Mouse (Mus musculus): ENCODE measurements at regions not wholly inside any gene's neighbourhood (a gene's known extent, or its start where the extent isn't known, plus 50 kb on each side); places are given as distances from the start of the nearest gene placed in this dataset.

DNA sequence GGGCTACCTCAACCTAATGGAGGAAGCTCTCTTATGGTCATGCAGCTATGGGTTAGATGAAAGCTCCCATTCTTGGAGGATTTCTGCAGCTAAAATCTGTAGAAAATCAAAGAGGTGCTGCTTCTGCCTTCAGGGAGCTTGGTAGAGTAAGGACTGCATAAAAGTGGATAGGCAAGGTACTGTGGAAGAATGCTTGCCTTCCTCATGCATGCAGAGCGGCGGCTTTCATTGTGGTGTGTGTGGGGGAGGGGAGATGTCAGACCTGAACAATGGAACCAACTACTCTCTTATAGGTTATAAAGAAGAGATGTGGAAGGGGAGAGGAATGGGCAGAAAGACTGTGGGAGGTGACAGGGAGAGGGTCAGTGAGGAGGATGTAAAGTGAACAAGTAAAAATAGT lies 392.8 kb upstream of the Atp11b start:
- TF ChIP-seq POLR2A (IDR thresholded peaks at IDR 0.05; ENCODE audit: control insufficient read depth, extremely low read depth, insufficient read depth, low read length, poor library complexity) (no peak), CTCF (IDR thresholded peaks at IDR 0.05; ENCODE audit: borderline replicate concordance, control insufficient read depth, extremely low read depth, insufficient read depth, low read length, poor library complexity) (no peak)
- Histone ChIP-seq H3K4me1 (replicated peaks; ENCODE audit: control insufficient read depth, insufficient read depth, low read length) (no peaks in the 10 kb centered on the region), H3K27ac (ENCODE audit: control insufficient read depth, insufficient read depth, low read length) (no peak overlapping the region), H3K4me3 (ENCODE audit: control insufficient read depth, insufficient read depth, low read length) (no peak overlapping the region), H3K36me3 (ENCODE audit: control insufficient read depth, insufficient read depth, low read length) (no peaks in the 10 kb centered on the region), H3K27me3 (ENCODE audit: control insufficient read depth, insufficient read depth, low read length) (no peaks in the 10 kb centered on the region)
- no peak for DNase-seq
- WGBS, result 99% methylated on average over 2 of the region's 2 CpGs

DNA sequence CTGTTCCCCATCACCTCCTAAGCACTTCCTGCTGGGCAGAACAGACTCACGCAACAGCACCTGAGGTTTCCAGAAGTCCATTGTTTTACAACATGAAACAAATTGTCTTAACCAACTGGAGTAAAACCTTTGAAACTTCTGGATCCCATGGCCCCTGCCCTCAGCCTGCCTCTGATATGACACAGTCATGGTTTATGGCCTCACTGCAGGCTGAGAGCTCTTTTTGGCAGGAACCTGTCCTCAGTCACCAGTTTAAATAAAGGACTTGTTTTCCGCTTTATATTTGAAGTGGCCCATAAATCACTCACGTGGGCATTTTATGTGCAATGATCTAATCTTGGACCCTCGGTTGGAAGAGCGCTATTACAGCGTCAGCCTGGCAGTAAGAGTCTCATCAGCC lies 388.5 kb upstream of the Atp11b start:
- WGBS, result 73% methylated on average over 6 of the region's 6 CpGs
- H3K27ac ChIP-seq (ENCODE audit: control insufficient read depth, insufficient read depth, low read length), result no peak overlapping the region
- no peak for DNase-seq
- H3K4me1 ChIP-seq (replicated peaks; ENCODE audit: control insufficient read depth, insufficient read depth, low read length), result no peaks in the 10 kb centered on the region
- H3K27me3 ChIP-seq (ENCODE audit: control insufficient read depth, insufficient read depth, low read length), result no peaks in the 10 kb centered on the region
- TF ChIP-seq POLR2A (IDR thresholded peaks at IDR 0.05; ENCODE audit: control insufficient read depth, extremely low read depth, insufficient read depth, low read length, poor library complexity), result no peak
- TF ChIP-seq CTCF (IDR thresholded peaks at IDR 0.05; ENCODE audit: borderline replicate concordance, control insufficient read depth, extremely low read depth, insufficient read depth, low read length, poor library complexity), result no peak
- no peak overlapping the region for H3K4me3 ChIP-seq (ENCODE audit: control insufficient read depth, insufficient read depth, low read length)
- no peaks in the 10 kb centered on the region for H3K36me3 ChIP-seq (ENCODE audit: control insufficient read depth, insufficient read depth, low read length)

DNA sequence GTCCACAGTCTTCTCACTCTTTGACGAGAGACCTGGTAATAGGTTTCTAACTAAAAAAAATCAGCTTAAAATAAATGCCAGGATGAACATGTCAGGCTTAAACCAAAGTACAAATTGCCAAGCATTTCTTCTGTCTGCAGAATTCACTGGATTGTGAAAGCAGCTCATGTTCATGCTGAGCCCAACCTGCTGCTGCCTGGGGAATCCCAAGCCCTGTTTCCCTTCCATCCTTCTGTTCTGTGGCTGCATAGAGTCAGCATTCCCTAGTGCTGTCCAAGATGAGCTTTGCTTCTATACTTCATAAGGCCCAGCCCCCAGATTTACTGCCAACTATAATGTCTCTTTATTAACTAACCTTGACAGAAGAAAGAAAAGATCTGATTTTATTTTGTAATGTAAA lies 381.6 kb upstream of the Atp11b start:
- no peak overlapping the region for H3K4me3 ChIP-seq (ENCODE audit: control insufficient read depth, insufficient read depth, low read length)
- no peaks in the 10 kb centered on the region for H3K27me3 ChIP-seq (ENCODE audit: control insufficient read depth, insufficient read depth, low read length)
- WGBS, result 93% methylated on average over 1 of the region's 1 CpGs
- no peak for DNase-seq
- TF ChIP-seq POLR2A (IDR thresholded peaks at IDR 0.05; ENCODE audit: control insufficient read depth, extremely low read depth, insufficient read depth, low read length, poor library complexity) (no peak), CTCF (IDR thresholded peaks at IDR 0.05; ENCODE audit: borderline replicate concordance, control insufficient read depth, extremely low read depth, insufficient read depth, low read length, poor library complexity) (no peak)
- no peak overlapping the region for H3K27ac ChIP-seq (ENCODE audit: control insufficient read depth, insufficient read depth, low read length)
- H3K36me3 ChIP-seq (ENCODE audit: control insufficient read depth, insufficient read depth, low read length), result no peaks in the 10 kb centered on the region
- H3K4me1 ChIP-seq (replicated peaks; ENCODE audit: control insufficient read depth, insufficient read depth, low read length), result no peaks in the 10 kb centered on the region

DNA sequence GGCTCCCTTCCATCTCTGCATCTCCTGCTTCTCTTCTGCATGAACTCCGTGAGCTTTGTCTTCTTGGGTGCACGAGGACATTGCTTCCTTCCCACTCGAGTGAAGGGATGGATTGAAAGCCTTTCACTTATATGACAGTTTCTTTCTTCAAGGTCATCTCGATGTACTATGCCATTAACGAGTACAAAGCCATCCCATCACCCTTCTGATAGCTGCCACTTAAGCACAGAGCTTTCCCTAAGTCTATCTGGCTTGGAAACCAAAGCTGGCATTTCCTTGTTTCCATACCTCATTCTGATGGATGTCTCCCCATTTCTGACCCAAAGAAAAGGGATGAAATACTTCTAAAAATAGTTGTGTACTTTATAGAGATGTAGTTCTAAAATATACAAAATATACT lies 366.5 kb upstream of the Atp11b start:
- no peak for DNase-seq
- no peaks in the 10 kb centered on the region for H3K36me3 ChIP-seq (ENCODE audit: control insufficient read depth, insufficient read depth, low read length)
- no peaks in the 10 kb centered on the region for H3K4me1 ChIP-seq (replicated peaks; ENCODE audit: control insufficient read depth, insufficient read depth, low read length)
- H3K27ac ChIP-seq (ENCODE audit: control insufficient read depth, insufficient read depth, low read length), result no peak overlapping the region
- no peaks in the 10 kb centered on the region for H3K27me3 ChIP-seq (ENCODE audit: control insufficient read depth, insufficient read depth, low read length)
- H3K4me3 ChIP-seq (ENCODE audit: control insufficient read depth, insufficient read depth, low read length), result no peak overlapping the region
- 80% methylated on average over 5 of the region's 5 CpGs for WGBS
- TF ChIP-seq CTCF (IDR thresholded peaks at IDR 0.05; ENCODE audit: borderline replicate concordance, control insufficient read depth, extremely low read depth, insufficient read depth, low read length, poor library complexity), result no peak
- TF ChIP-seq POLR2A (IDR thresholded peaks at IDR 0.05; ENCODE audit: control insufficient read depth, extremely low read depth, insufficient read depth, low read length, poor library complexity), result no peak

DNA sequence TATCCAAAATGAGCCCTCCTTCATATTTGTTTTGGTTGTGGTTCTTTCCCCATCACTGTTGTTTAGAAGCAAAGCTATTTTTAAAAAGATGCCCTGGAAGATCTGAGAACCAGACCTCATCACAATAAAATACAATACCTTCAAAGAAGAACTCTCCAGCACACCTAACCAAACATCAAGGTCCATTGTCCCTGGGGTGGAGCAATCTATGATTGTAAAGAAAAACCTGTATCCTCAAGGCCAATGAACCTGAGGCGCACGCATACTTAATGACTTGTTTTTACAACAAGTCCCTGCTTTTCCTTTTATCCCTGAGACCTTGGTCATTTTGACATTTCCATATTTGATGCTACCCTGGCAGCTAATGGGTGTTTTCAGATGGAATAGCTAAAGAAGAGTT lies 361.2 kb upstream of the Atp11b start:
- DNase-seq, result no peak
- TF ChIP-seq CTCF (IDR thresholded peaks at IDR 0.05; ENCODE audit: borderline replicate concordance, control insufficient read depth, extremely low read depth, insufficient read depth, low read length, poor library complexity) (no peak), POLR2A (IDR thresholded peaks at IDR 0.05; ENCODE audit: control insufficient read depth, extremely low read depth, insufficient read depth, low read length, poor library complexity) (no peak)
- H3K27me3 ChIP-seq (ENCODE audit: control insufficient read depth, insufficient read depth, low read length), result no peaks in the 10 kb centered on the region
- H3K27ac ChIP-seq (ENCODE audit: control insufficient read depth, insufficient read depth, low read length), result no peak overlapping the region
- no peak overlapping the region for H3K4me3 ChIP-seq (ENCODE audit: control insufficient read depth, insufficient read depth, low read length)
- 97% methylated on average over 2 of the region's 2 CpGs for WGBS
- H3K36me3 ChIP-seq (ENCODE audit: control insufficient read depth, insufficient read depth, low read length), result no peaks in the 10 kb centered on the region
- H3K4me1 ChIP-seq (replicated peaks; ENCODE audit: control insufficient read depth, insufficient read depth, low read length), result no peaks in the 10 kb centered on the region

DNA sequence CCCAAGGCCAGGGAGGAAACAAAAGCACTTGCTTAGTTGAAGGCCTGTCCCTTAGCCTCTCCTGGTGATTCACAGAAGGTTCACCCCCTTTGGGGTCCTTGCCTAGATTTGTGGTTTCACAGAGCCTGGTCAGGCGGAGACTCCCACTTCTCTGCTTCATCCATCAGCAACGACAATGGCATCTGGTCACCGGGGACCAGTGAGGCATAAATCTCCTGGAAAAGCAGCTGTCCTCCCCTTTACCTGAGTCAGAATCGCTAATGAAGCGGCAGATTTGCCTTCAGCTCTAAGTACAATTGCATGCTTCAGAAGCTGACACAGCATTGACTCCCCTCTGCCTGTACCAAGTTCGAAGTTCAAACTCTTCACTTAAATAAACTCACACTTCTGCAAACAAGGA lies 353.7 kb upstream of the Atp11b start:
- H3K36me3 ChIP-seq (ENCODE audit: control insufficient read depth, insufficient read depth, low read length), result no peaks in the 10 kb centered on the region
- TF ChIP-seq CTCF (IDR thresholded peaks at IDR 0.05; ENCODE audit: borderline replicate concordance, control insufficient read depth, extremely low read depth, insufficient read depth, low read length, poor library complexity) (no peak), POLR2A (IDR thresholded peaks at IDR 0.05; ENCODE audit: control insufficient read depth, extremely low read depth, insufficient read depth, low read length, poor library complexity) (no peak)
- 69% methylated on average over 6 of the region's 6 CpGs for WGBS
- no peak for DNase-seq
- no peaks in the 10 kb centered on the region for H3K27me3 ChIP-seq (ENCODE audit: control insufficient read depth, insufficient read depth, low read length)
- no peak overlapping the region for H3K27ac ChIP-seq (ENCODE audit: control insufficient read depth, insufficient read depth, low read length)
- H3K4me1 ChIP-seq (replicated peaks; ENCODE audit: control insufficient read depth, insufficient read depth, low read length), result no peaks in the 10 kb centered on the region
- no peak overlapping the region for H3K4me3 ChIP-seq (ENCODE audit: control insufficient read depth, insufficient read depth, low read length)

DNA sequence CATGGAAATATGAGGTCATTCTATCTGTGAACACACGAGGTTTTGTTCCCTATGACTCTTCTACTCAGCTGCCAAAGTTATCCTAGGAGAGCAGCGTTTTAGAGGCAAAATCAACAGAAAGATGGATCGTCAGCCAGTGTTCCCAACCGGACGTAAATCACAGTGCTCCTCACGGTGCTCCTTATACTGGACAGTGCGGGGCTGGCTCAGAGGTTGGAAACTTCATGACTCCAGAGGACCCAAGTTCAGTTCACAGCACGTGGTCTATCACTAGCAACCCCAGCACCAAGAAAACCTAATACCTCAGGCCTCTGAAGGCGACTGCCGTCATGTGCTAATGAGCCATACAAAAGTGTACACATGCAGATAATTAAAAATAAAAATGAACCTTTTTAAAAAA lies 351.2 kb upstream of the Atp11b start:
- Histone ChIP-seq H3K27ac (ENCODE audit: control insufficient read depth, insufficient read depth, low read length) (no peak overlapping the region), H3K27me3 (ENCODE audit: control insufficient read depth, insufficient read depth, low read length) (no peaks in the 10 kb centered on the region), H3K4me1 (replicated peaks; ENCODE audit: control insufficient read depth, insufficient read depth, low read length) (no peaks in the 10 kb centered on the region), H3K36me3 (ENCODE audit: control insufficient read depth, insufficient read depth, low read length) (no peaks in the 10 kb centered on the region), H3K4me3 (ENCODE audit: control insufficient read depth, insufficient read depth, low read length) (no peak overlapping the region)
- no peak for TF ChIP-seq CTCF (IDR thresholded peaks at IDR 0.05; ENCODE audit: borderline replicate concordance, control insufficient read depth, extremely low read depth, insufficient read depth, low read length, poor library complexity)
- no peak for TF ChIP-seq POLR2A (IDR thresholded peaks at IDR 0.05; ENCODE audit: control insufficient read depth, extremely low read depth, insufficient read depth, low read length, poor library complexity)
- 90% methylated on average over 10 of the region's 10 CpGs for WGBS
- no peak for DNase-seq
